Mouse (Mus musculus): ENCODE measurements around the gene Idi1.

- TF ChIP-seq CTCF (IDR thresholded peaks at IDR 0.05; ENCODE audit: insufficient read depth, low read depth, low read length): no peak
- TF ChIP-seq POLR2A (IDR thresholded peaks at IDR 0.05; ENCODE audit: insufficient read depth, low read depth, low read length): no peak
Measured at GRCm38 (mm10) chr13:8847702-8848101, 37.6 kb upstream of the Idi1 start.
